Mouse (Mus musculus) liver, embryonic 14.5 days (tissue): ENCODE results near the gene Pou2f2.
A peak's percentile ranks its signal among the peaks of the same experiment; 100 is the strongest.

Source experiments
- CTCF ChIP-seq: IDR thresholded peaks from 2 replicates; pipeline ENCODE4 v1.5.1; 2016; ENCODE audit warnings: antibody characterized with exemption, low read depth, control low read depth
- EP300 ChIP-seq: IDR thresholded peaks from 2 replicates; pipeline ENCODE4 v1.6.1; 2016; ENCODE audit warnings: antibody characterized with exemption, low read depth

DNA sequence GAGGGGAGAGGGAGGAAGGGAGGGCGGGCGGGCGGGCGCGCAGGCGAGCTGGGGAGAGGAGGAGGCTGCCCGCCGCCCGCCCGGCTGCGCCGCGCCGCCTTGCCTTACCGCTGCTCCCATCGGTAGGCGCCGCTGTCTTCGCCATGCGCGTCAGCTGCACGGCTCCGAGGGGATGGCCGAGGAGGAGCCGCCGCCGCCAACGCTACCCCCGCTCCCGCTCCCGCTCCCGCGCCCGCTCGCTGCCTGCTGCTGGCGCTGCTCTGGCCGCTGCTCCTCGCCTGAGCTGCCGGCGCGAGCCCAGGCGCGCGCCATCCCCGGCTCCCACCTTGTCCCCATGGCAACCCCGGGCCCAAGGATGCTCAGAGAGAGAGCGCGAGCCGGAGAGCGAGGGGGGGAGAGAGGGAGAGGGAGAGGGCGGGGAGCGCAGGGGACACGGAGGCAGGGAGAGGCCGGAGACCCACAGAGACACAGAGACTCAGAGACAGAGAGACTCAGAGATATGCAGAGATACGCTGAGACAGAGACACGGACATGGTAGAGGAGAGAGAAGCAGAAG is at the start of gene Pou2f2:
- TF ChIP-seq EP300 (no peak), CTCF (peak; percentile 31)
